Mouse (Mus musculus) G1E (cell line): ENCODE results near the gene Olfr907. TPM values are rescaled to one million over a fixed set of nuclear protein-coding genes. Genes with fewer than 3 reads are reported as not detected.

Experiments used
- ATAC-seq: 2 replicates; pipeline ENCODE4 v1.8.0; 2016; ENCODE audit warnings: mild to moderate bottlenecking; ENCODE audit not compliant: insufficient number of reproducible peaks, poor library complexity, low FRiP score, severe bottlenecking; ENCODE audit errors: extremely low read depth
- DNase-seq: peaks from one replicate; pipeline ENCODE4 v3.0.0; 2012; ENCODE audit warnings: low spot score
- H3K27me3 ChIP-seq: 2 replicates; pipeline ENCODE4 v1.6.1; 2012; ENCODE audit warnings: mild to moderate bottlenecking, low read length, inconsistent platforms; ENCODE audit not compliant: insufficient read depth
- H3K36me3 ChIP-seq: replicated peaks from 2 replicates; pipeline ENCODE3; 2012; ENCODE audit warnings: mild to moderate bottlenecking, inconsistent platforms
- H3K4me1 ChIP-seq: 2 replicates; pipeline ENCODE4 v1.6.1; 2012; ENCODE audit warnings: low read depth, low read length, inconsistent platforms, mixed read lengths; ENCODE audit not compliant: insufficient read depth
- H3K4me3 ChIP-seq: 2 replicates; pipeline ENCODE4 v1.5.1; 2012; ENCODE audit warnings: low read depth, mild to moderate bottlenecking, inconsistent platforms, low read length, moderate library complexity, mixed read lengths
- H3K9me3 ChIP-seq: replicated peaks from 2 replicates; pipeline ENCODE4 v1.6.1; 2012; ENCODE audit warnings: inconsistent platforms
- CTCF ChIP-seq: IDR thresholded peaks from 2 replicates; pipeline ENCODE4 v1.5.1; 2012; ENCODE audit warnings: low read depth, low read length, inconsistent platforms, mixed read lengths
- GATA1 ChIP-seq: IDR thresholded peaks from 2 replicates; pipeline ENCODE4 v1.6.1; 2012; ENCODE audit warnings: borderline replicate concordance, low read length, inconsistent platforms, mixed read lengths
- GATA2 ChIP-seq: IDR thresholded peaks from 2 replicates; pipeline ENCODE4 v1.6.1; 2012; ENCODE audit warnings: low read depth, low read length, inconsistent platforms, borderline replicate concordance
- POLR2AphosphoS5 ChIP-seq: IDR thresholded peaks from 2 replicates; pipeline ENCODE4 v1.6.1; 2012; ENCODE audit warnings: low read depth, low read length, inconsistent platforms; ENCODE audit not compliant: insufficient replicate concordance
- TAL1 ChIP-seq: conservative IDR thresholded peaks from 2 replicates; pipeline ENCODE4 v1.6.1; 2012; ENCODE audit warnings: low read depth, low read length, inconsistent platforms, mixed read lengths
- polyA plus RNA-seq: library from polyadenylated mRNA; stranded (reverse); fragments of >175 nt; gene quantifications from 2 replicates; pipeline ENCODE4 v1.2.3, GENCODE M21; 2012
- total RNA-seq, 2 experiments: library from RNA; stranded (forward) in 1 of 2; stranded (reverse) in 1 of 2; fragments of 200-1000 nt in 1 of 2; fragments of >200 nt in 1 of 2; fragmentation: Nextera tagmentation in 1 of 2; gene quantifications; 2 replicates each; pipeline ENCODE4 v1.2.3; 2014 to 2017

The Olfr907 gene
- total RNA-seq (2014; fragmentation: Nextera tagmentation) = not detected in 2 replicates
- 0.05 TPM in 1 of 2 replicates, not detected in the other for total RNA-seq (2017)
- polyA plus RNA-seq = not detected in 2 replicates

DNA sequence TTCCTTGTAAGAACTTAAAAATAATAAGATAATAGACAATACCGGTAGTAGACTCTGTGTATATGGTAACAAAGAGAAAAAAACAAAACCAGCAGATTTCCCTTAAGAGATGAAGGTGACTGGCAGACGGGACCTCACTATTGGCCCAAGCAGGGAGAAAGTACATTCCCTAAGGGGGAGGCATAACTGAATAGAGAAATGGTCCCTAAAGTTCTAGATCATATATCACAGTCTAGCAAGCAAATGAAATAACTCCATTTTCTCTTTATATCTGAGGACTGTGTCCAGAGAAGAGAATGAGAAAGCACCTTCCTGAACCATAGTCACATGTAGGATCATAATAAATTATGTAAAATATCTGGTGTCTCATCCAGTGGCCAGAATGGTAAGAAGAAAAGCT is at the start of gene Olfr907:
TSS of gene Olfr907 (plus strand) at position 301 of the 400 bp plus-strand sequence.
- no peak within 1 kb of the TSS for H3K4me3 ChIP-seq
- H3K27me3 ChIP-seq = no peaks in the 10 kb centered on the region
- H3K36me3 ChIP-seq = no peaks in the 10 kb centered on the region
- ATAC-seq (no peak), DNase-seq (no peak)
- TF ChIP-seq CTCF (no peak), POLR2AphosphoS5 (no peak), GATA2 (no peak), GATA1 (no peak), TAL1 (no peak)
- H3K4me1 ChIP-seq = no peaks in the 10 kb centered on the region
- no peaks in the 10 kb centered on the region for H3K9me3 ChIP-seq

DNA sequence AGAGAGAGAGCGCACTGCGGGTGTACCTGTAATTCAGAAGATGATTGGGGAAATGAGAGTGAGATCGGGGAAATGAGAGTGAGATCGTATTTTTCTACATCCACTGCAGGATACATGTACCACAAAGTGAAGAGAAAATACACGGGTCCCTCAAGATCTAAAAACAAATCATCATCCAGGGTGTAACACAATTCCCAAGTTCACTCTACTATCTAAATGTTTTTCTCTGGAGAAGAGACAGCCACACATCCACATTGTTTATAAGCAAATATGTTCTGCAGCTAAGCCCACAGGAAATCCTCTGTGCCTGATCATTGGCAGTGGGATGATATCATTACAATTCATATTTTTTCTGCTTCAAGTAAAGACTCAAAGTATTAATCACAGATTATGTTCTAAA is 48.2 kb upstream of the Olfr907 start, which contains the start of gene Olfr902:
TSS of gene Olfr902 (plus strand) at position 301 of the 400 bp plus-strand sequence.
- DNase-seq = no peak
- no peaks in the 10 kb centered on the region for H3K27me3 ChIP-seq
- H3K4me1 ChIP-seq = no peaks in the 10 kb centered on the region
- TF ChIP-seq CTCF (no peak), GATA2 (no peak), GATA1 (no peak), TAL1 (no peak), POLR2AphosphoS5 (no peak)
- no peak for ATAC-seq
- H3K36me3 ChIP-seq = no peaks in the 10 kb centered on the region
- H3K4me3 ChIP-seq = no peak within 1 kb of the TSS
- H3K9me3 ChIP-seq = no peaks in the 10 kb centered on the region

DNA sequence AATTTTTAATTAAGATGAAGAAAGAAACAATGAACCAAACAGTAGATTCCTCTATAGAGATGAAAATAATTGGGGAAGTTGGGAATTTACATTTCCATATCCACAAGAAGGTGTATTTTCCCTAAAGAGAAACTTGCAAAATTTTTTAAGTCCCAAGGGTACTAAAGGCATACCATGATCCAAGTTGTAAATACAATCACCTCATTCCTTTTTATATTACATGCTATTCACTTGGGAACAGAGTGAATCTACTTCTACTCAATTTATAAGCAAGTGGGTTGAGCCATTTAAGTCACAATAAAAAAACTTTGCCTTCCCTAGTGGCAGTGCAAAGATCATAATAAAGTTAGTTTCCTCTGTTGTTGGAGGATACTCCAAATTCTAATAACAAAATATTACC is 32.8 kb upstream of the Olfr907 start, which contains the start of gene Olfr904:
TSS of gene Olfr904 (plus strand) at position 301 of the 400 bp plus-strand sequence.
- no peak for DNase-seq
- Histone ChIP-seq H3K4me3 (no peak within 1 kb of the TSS), H3K36me3 (no peaks in the 10 kb centered on the region), H3K4me1 (no peaks in the 10 kb centered on the region), H3K9me3 (no peaks in the 10 kb centered on the region), H3K27me3 (no peaks in the 10 kb centered on the region)
- ATAC-seq = no peak
- no peak for TF ChIP-seq TAL1
- no peak for TF ChIP-seq POLR2AphosphoS5
- no peak for TF ChIP-seq CTCF
- no peak for TF ChIP-seq GATA1
- TF ChIP-seq GATA2 = no peak

DNA sequence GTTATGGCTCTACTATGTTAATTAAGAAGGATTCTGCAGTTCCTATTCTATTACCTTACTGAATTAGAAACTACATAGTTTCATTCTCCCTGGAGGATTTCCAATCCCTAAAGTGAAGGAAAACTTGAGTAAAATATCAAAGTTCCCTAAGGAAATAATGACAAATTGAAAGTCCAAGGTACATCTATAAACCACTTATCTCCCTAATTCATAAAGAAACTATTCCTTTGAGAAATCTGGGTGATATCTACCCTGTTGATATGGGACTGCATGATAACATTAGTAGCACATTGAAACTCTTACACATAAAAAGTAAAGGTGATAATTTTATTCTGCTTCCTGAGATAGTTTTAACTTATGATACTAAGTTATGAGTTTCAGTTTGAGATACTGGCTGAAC is 24.8 kb upstream of the Olfr907 start, which contains the start of gene Olfr905:
TSS of gene Olfr905 (plus strand) at position 301 of the 400 bp plus-strand sequence.
- no peak for TF ChIP-seq CTCF
- no peak for TF ChIP-seq GATA2
- TF ChIP-seq GATA1 = no peak
- no peak for TF ChIP-seq POLR2AphosphoS5
- no peak for TF ChIP-seq TAL1
- no peaks in the 10 kb centered on the region for H3K9me3 ChIP-seq
- H3K4me3 ChIP-seq = no peak within 1 kb of the TSS
- no peaks in the 10 kb centered on the region for H3K4me1 ChIP-seq
- no peak for ATAC-seq
- no peaks in the 10 kb centered on the region for H3K27me3 ChIP-seq
- H3K36me3 ChIP-seq = no peaks in the 10 kb centered on the region
- DNase-seq = no peak

DNA sequence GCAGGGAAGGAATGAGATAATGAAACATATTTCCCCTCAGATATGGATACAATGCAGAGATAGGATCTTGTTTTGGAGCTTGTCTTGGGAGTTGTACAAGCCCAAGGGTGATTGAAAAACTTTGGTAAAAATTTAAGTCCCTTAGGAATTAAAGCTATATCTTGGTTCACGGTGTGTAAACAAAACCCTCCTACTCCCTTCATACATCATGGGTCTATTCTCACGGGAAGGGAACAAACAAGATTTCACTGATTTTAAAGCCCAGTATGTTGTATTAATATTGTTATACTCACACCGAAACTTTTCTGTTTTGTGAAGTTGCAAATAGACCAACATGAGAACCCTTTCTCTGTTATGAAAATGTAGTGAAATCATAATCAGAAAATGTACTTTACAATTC is 8.8 kb upstream of the Olfr907 start, which contains the start of gene Olfr906:
TSS of gene Olfr906 (plus strand) at position 301 of the 400 bp plus-strand sequence.
- Histone ChIP-seq H3K36me3 (no peaks in the 10 kb centered on the region), H3K4me1 (no peaks in the 10 kb centered on the region), H3K4me3 (no peak within 1 kb of the TSS), H3K27me3 (no peaks in the 10 kb centered on the region), H3K9me3 (no peaks in the 10 kb centered on the region)
- TF ChIP-seq GATA1 = no peak
- TF ChIP-seq GATA2 = no peak
- TF ChIP-seq POLR2AphosphoS5 = no peak
- TF ChIP-seq TAL1 = no peak
- TF ChIP-seq CTCF = no peak
- ATAC-seq (no peak), DNase-seq (no peak)

DNA sequence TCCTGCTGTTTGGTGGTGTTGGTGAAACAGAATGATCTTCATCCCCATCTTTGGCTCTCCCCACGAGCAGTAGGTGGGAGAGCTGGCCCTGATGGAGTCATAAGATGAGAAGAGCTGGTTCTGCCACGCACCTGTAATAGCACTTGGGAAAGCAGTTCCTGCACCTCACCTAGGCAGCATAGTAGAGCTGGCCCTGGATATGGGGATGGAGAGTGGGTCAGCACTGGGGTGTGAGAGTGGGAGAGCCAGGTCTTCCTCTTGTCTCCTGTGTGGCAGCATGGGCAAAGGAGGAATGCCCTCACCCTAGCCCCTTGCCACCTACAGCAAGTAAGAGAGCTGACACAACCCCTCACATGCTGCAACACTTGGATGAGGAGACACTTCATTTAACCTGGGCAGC is 16.8 kb downstream of the Olfr907 start:
- H3K9me3 ChIP-seq = no peaks in the 10 kb centered on the region
- H3K36me3 ChIP-seq = no peaks in the 10 kb centered on the region
- no peak for ATAC-seq
- H3K27me3 ChIP-seq = no peaks in the 10 kb centered on the region
- no peak overlapping the region for H3K4me3 ChIP-seq
- no peaks in the 10 kb centered on the region for H3K4me1 ChIP-seq
- DNase-seq = no peak
- TF ChIP-seq GATA1 (no peak), GATA2 (no peak), CTCF (no peak), POLR2AphosphoS5 (no peak)
